Mouse (Mus musculus) ES-E14 (cell line): ENCODE results near the gene Dnajb12.
A peak's percentile ranks its signal among the peaks of the same experiment; 100 is the strongest.

Source experiments
- CHD2 ChIP-seq: IDR thresholded peaks from 2 replicates; pipeline ENCODE4 v1.6.1; 2014; ENCODE audit warnings: mild to moderate bottlenecking, low read depth, low read length, inconsistent platforms
- HCFC1 ChIP-seq: IDR thresholded peaks from 2 replicates; pipeline ENCODE4 v1.6.1; 2012; ENCODE audit warnings: low read length, inconsistent platforms, borderline replicate concordance; ENCODE audit not compliant: insufficient read depth
- ZC3H11A ChIP-seq: IDR thresholded peaks from 2 replicates; pipeline ENCODE4 v1.6.1; 2012; ENCODE audit warnings: low read depth, mild to moderate bottlenecking, inconsistent platforms, low read length, borderline replicate concordance
- ZNF384 ChIP-seq: IDR thresholded peaks from 2 replicates; pipeline ENCODE4 v1.6.1; 2012; ENCODE audit warnings: low read depth, low read length, inconsistent platforms

- TF ChIP-seq CHD2, result no peak
- 0 out of 2 replicates have a peak, but pooled peaks have one; percentile 9 for TF ChIP-seq ZC3H11A
- no peak for TF ChIP-seq ZNF384
- no peak for TF ChIP-seq HCFC1
Observed at GRCm38 (mm10) chr10:59829886-59830285, 49.5 kb upstream of the Dnajb12 start.
